ENCODE assay signal across 18 mouse cellular contexts in genomic region chr19:41857816-41858310, GRCm38 (mm10). TPM values are rescaled to one million over a fixed set of nuclear protein-coding genes. Genes with fewer than 3 reads are reported as not detected.
DNase-seq lines count a peak whose midpoint lies in the region; ATAC-seq lines count a peak whose summit lies in the region.
"Had no signal": no experiment of that assay in that cellular context is flagged by ENCODE, and none has a peak within 500 bp of the region (broad histone marks: within the 10 kb centered on the region; RNA-seq: fewer than 3 reads in every experiment).

No protein-coding gene starts in this region.

- ATAC-seq in limb, embryonic 13.5 days (ENCODE audit: low FRiP score, low read depth): peak; percentile 24; the same call in 1 of the 2 replicates
- peak; percentile 45 for ATAC-seq in intestine, embryonic 16.5 days
- no peak for ATAC-seq in erythroid progenitor cell, adult 5-6 weeks (replicated peaks; ENCODE audit: low FRiP score, poor library complexity, severe bottlenecking)
- ATAC-seq: midbrain, embryonic 15.5 days had no signal

- H3K36me3 ChIP-seq in limb, embryonic 13.5 days: peaks cover 17% of the 10 kb centered on the region
- H3K36me3 ChIP-seq in limb, embryonic 10.5 days: peaks cover 25% of the 10 kb centered on the region
- H3K36me3 ChIP-seq in intestine, embryonic 16.5 days (ENCODE audit: control insufficient read depth, insufficient read depth, low read length): no peaks in the 10 kb centered on the region

- 70% methylated on average over 3 of the region's 3 CpGs for WGBS in limb, embryonic 13.5 days
- WGBS in limb, embryonic 10.5 days: 85% methylated on average over 3 of the region's 3 CpGs
- 50% methylated on average over 3 of the region's 3 CpGs for WGBS in intestine, embryonic 16.5 days

- H3K4me2 ChIP-seq in limb, embryonic 13.5 days (replicated peaks): no peak overlapping the region
- peak overlapping the region; percentile 0 for H3K4me2 ChIP-seq in intestine, embryonic 16.5 days (ENCODE audit: low read depth, low read length)
- H3K4me2 ChIP-seq: hindbrain, embryonic 12.5 days; midbrain, embryonic 15.5 days; neural tube, embryonic 12.5 days had no signal

- DNase-seq in embryo, embryonic 11 days: peak; percentile 21
- DNase-seq in embryo, embryonic 9.5 days (ENCODE audit: extremely low spot score): no peak
- no peak for DNase-seq in limb, embryonic 10.5 days (ENCODE audit: low spot score)
- DNase-seq in heart, adult 18-20 months: no peak
- DNase-seq in thymus, postnatal 36 days: no peak
- DNase-seq: adrenal gland, adult 2 months; cerebellum, adult 18-20 months; heart, adult 2 months; kidney, adult 11 months; lung, adult 2 months; thymus, postnatal 25 days had no signal

- H3K27me3 ChIP-seq in limb, embryonic 13.5 days: no peaks in the 10 kb centered on the region
- no peaks in the 10 kb centered on the region for H3K27me3 ChIP-seq in limb, embryonic 10.5 days (ENCODE audit: low read depth, poor library complexity, severe bottlenecking)
- no peaks in the 10 kb centered on the region for H3K27me3 ChIP-seq in intestine, embryonic 16.5 days (replicated peaks; ENCODE audit: control insufficient read depth, insufficient read depth, low read length)
- H3K27me3 ChIP-seq: hindbrain, embryonic 12.5 days; midbrain, embryonic 15.5 days; neural tube, embryonic 12.5 days had no signal

- no peak overlapping the region for H3K9ac ChIP-seq in limb, embryonic 13.5 days
- 0 out of 2 replicates have a peak overlapping the region, but pooled peaks have one; percentile 0 for H3K9ac ChIP-seq in intestine, embryonic 16.5 days (ENCODE audit: low read depth, low read length)
- H3K9ac ChIP-seq: hindbrain, embryonic 12.5 days; midbrain, embryonic 15.5 days; neural tube, embryonic 12.5 days had no signal

- peaks cover 6% of the 10 kb centered on the region for H3K4me1 ChIP-seq in limb, embryonic 13.5 days
- peaks cover 13% of the 10 kb centered on the region for H3K4me1 ChIP-seq in limb, embryonic 10.5 days
- peaks cover 6% of the 10 kb centered on the region; the same call in 1 of the 2 replicates for H3K4me1 ChIP-seq in intestine, embryonic 16.5 days (ENCODE audit: control insufficient read depth, insufficient read depth, low read length)
- H3K4me1 ChIP-seq: hindbrain, embryonic 12.5 days; midbrain, embryonic 15.5 days; neural tube, embryonic 12.5 days had no signal

- no peak overlapping the region; the same call in 1 of the 2 replicates for H3K27ac ChIP-seq in limb, embryonic 13.5 days
- no peak overlapping the region for H3K27ac ChIP-seq in limb, embryonic 10.5 days
- H3K27ac ChIP-seq in intestine, embryonic 16.5 days (ENCODE audit: low read length): peak overlapping the region; percentile 96
- H3K27ac ChIP-seq: heart, adult 2 months; hindbrain, embryonic 12.5 days; left cerebral cortex, adult 2 months; midbrain, embryonic 15.5 days; neural tube, embryonic 12.5 days had no signal

- no peak overlapping the region for H3K4me3 ChIP-seq in limb, embryonic 13.5 days
- H3K4me3 ChIP-seq in limb, embryonic 10.5 days: no peak overlapping the region
- no peak overlapping the region for H3K4me3 ChIP-seq in intestine, embryonic 16.5 days (ENCODE audit: low read length)
- H3K4me3 ChIP-seq: heart, adult 2 months; hindbrain, embryonic 12.5 days; left cerebral cortex, adult 2 months; midbrain, embryonic 15.5 days; neural tube, embryonic 12.5 days had no signal

- no peaks in the 10 kb centered on the region for H3K9me3 ChIP-seq in limb, embryonic 13.5 days
- H3K9me3 ChIP-seq in limb, embryonic 10.5 days (replicated peaks): no peaks in the 10 kb centered on the region
- no peaks in the 10 kb centered on the region for H3K9me3 ChIP-seq in intestine, embryonic 16.5 days (ENCODE audit: control insufficient read depth, low read length)
- H3K9me3 ChIP-seq: hindbrain, embryonic 12.5 days; midbrain, embryonic 15.5 days; neural tube, embryonic 12.5 days had no signal

RNA-seq across cellular contexts. Expression of gene Frat2, which starts 9.9 kb away (rescaled TPM):
- polyA plus RNA-seq in limb, embryonic 13.5 days (2015; fragmentation: Nextera tagmentation; extraction: Ambion mirVana): 2.8 and 3.1 TPM in 2 replicates
- polyA plus RNA-seq in limb, embryonic 10.5 days (2016; fragmentation: Nextera tagmentation; extraction: Ambion mirVana): 1.9 and 3.0 TPM in 2 replicates
- polyA plus RNA-seq in intestine, embryonic 16.5 days (2015; fragmentation: Nextera tagmentation; extraction: Ambion mirVana): 4.7 and 6.0 TPM in 2 replicates
- 1 to 10 TPM; 2.5 to 3.3 TPM for total RNA-seq in heart, adult 18-20 months (2021)
- 5.4 TPM in 2 replicates for total RNA-seq in erythroid progenitor cell, adult 5-6 weeks (2015; ENCODE audit: low replicate concordance)
- 2.6 and 3.9 TPM in 2 replicates for total RNA-seq in erythroid progenitor cell, adult 5-6 weeks (2017; ENCODE audit: low replicate concordance)

RNA-seq across cellular contexts. Expression of gene Frat1, which starts 28.1 kb away (rescaled TPM):
- polyA plus RNA-seq in limb, embryonic 13.5 days (2015; fragmentation: Nextera tagmentation; extraction: Ambion mirVana): 6.0 and 6.1 TPM in 2 replicates
- polyA plus RNA-seq in limb, embryonic 10.5 days (2016; fragmentation: Nextera tagmentation; extraction: Ambion mirVana): 4.3 and 4.9 TPM in 2 replicates
- 11.9 and 12.2 TPM in 2 replicates for polyA plus RNA-seq in intestine, embryonic 16.5 days (2015; fragmentation: Nextera tagmentation; extraction: Ambion mirVana)
- 1 to 10 TPM; 1.7 to 2.5 TPM for total RNA-seq in heart, adult 18-20 months (2021)
- 3.2 and 3.8 TPM in 2 replicates for total RNA-seq in erythroid progenitor cell, adult 5-6 weeks (2015; ENCODE audit: low replicate concordance)
- total RNA-seq in erythroid progenitor cell, adult 5-6 weeks (2017; ENCODE audit: low replicate concordance): 0.26 and 2.6 TPM in 2 replicates

RNA-seq across cellular contexts. Expression of gene Rrp12, which starts 38.1 kb away (rescaled TPM):
- polyA plus RNA-seq in limb, embryonic 13.5 days (2015; fragmentation: Nextera tagmentation; extraction: Ambion mirVana): 17.4 and 19.6 TPM in 2 replicates
- polyA plus RNA-seq in limb, embryonic 10.5 days (2016; fragmentation: Nextera tagmentation; extraction: Ambion mirVana): 31.9 and 39.8 TPM in 2 replicates
- 14.1 and 15.7 TPM in 2 replicates for polyA plus RNA-seq in intestine, embryonic 16.5 days (2015; fragmentation: Nextera tagmentation; extraction: Ambion mirVana)
- 10 to 100 TPM; 16.0 to 18.0 TPM for total RNA-seq in heart, adult 18-20 months (2021)
- 1.1 and 2.1 TPM in 2 replicates for total RNA-seq in erythroid progenitor cell, adult 5-6 weeks (2015; ENCODE audit: low replicate concordance)
- total RNA-seq in erythroid progenitor cell, adult 5-6 weeks (2017; ENCODE audit: low replicate concordance): 1.2 TPM in 1 of 2 replicates, not detected in the other

RNA-seq across cellular contexts. Expression of gene Pgam1, which starts 53.9 kb away (rescaled TPM):
- 559 and 595 TPM in 2 replicates for polyA plus RNA-seq in limb, embryonic 13.5 days (2015; fragmentation: Nextera tagmentation; extraction: Ambion mirVana)
- polyA plus RNA-seq in limb, embryonic 10.5 days (2016; fragmentation: Nextera tagmentation; extraction: Ambion mirVana): 900 and 1,117 TPM in 2 replicates
- polyA plus RNA-seq in intestine, embryonic 16.5 days (2015; fragmentation: Nextera tagmentation; extraction: Ambion mirVana): 1,020 and 1,026 TPM in 2 replicates
- 100 to 1,000 TPM; 128 TPM for total RNA-seq in heart, adult 18-20 months (2021)
- total RNA-seq in erythroid progenitor cell, adult 5-6 weeks (2015; ENCODE audit: low replicate concordance): 102 and 109 TPM in 2 replicates
- total RNA-seq in erythroid progenitor cell, adult 5-6 weeks (2017; ENCODE audit: low replicate concordance): 17.3 and 26.3 TPM in 2 replicates

RNA-seq across cellular contexts. Expression of gene Arhgap19, which starts 56.0 kb away (rescaled TPM):
- polyA plus RNA-seq in limb, embryonic 13.5 days (2015; fragmentation: Nextera tagmentation; extraction: Ambion mirVana): 21.6 and 23.1 TPM in 2 replicates
- 45.7 and 47.1 TPM in 2 replicates for polyA plus RNA-seq in limb, embryonic 10.5 days (2016; fragmentation: Nextera tagmentation; extraction: Ambion mirVana)
- 14.2 and 14.8 TPM in 2 replicates for polyA plus RNA-seq in intestine, embryonic 16.5 days (2015; fragmentation: Nextera tagmentation; extraction: Ambion mirVana)
- total RNA-seq in heart, adult 18-20 months (2021): 1 to 10 TPM; 2.0 to 2.6 TPM
- 83.4 and 100 TPM in 2 replicates for total RNA-seq in erythroid progenitor cell, adult 5-6 weeks (2015; ENCODE audit: low replicate concordance)
- 98.9 and 131 TPM in 2 replicates for total RNA-seq in erythroid progenitor cell, adult 5-6 weeks (2017; ENCODE audit: low replicate concordance)
